Mouse (Mus musculus) neural tube, embryonic 15.5 days (tissue): ENCODE measurements around the gene Eif3d. TPM values are rescaled to one million over a fixed set of nuclear protein-coding genes. Genes with fewer than 3 reads are reported as not detected.
A peak's percentile ranks its signal among the peaks of the same experiment; 100 is the strongest.
"Not testable (repeated sequence)": the region's sequence is repeated elsewhere in the genome, so short reads cannot be mapped to it uniquely, and the experiment has no call there.

ENCODE experiments used
- ATAC-seq: fragments of 200-750 bp; cut with Nextera tagmentation; 2 replicates; pipeline ENCODE4 v1.8.0; 2017; ENCODE audit warnings: mild to moderate bottlenecking, moderate TSS enrichment, moderate library complexity; ENCODE audit not compliant: low FRiP score
- H3K27ac ChIP-seq: fragments of 300-500 bp; sonication (generic); replicated peaks from 2 replicates; pipeline ENCODE4 v1.5.1; 2015; ENCODE audit warnings: mild to moderate bottlenecking, inconsistent platforms
- H3K27me3 ChIP-seq: fragments of 300-500 bp; sonication (generic); replicated peaks from 2 replicates; pipeline ENCODE4 v1.6.1; 2015; ENCODE audit warnings: inconsistent platforms
- H3K36me3 ChIP-seq: fragments of 300-500 bp; sonication (generic); 2 replicates; pipeline ENCODE4 v1.6.1; 2015; ENCODE audit warnings: inconsistent platforms
- H3K4me1 ChIP-seq: fragments of 300-500 bp; sonication (generic); 2 replicates; pipeline ENCODE4 v1.6.1; 2015; ENCODE audit warnings: inconsistent platforms
- H3K4me2 ChIP-seq: fragments of 300-500 bp; sonication (generic); 2 replicates; pipeline ENCODE4 v1.6.1; 2015; ENCODE audit warnings: inconsistent platforms, mild to moderate bottlenecking, moderate library complexity
- H3K4me3 ChIP-seq: fragments of 300-500 bp; sonication (generic); replicated peaks from 2 replicates; pipeline ENCODE4 v1.5.1; 2015; ENCODE audit warnings: mild to moderate bottlenecking, inconsistent platforms
- H3K9ac ChIP-seq: fragments of 300-500 bp; sonication (generic); replicated peaks from 2 replicates; pipeline ENCODE4 v1.6.1; 2015; ENCODE audit warnings: mild to moderate bottlenecking, inconsistent platforms
- H3K9me3 ChIP-seq: fragments of 300-500 bp; sonication (generic); replicated peaks from 2 replicates; pipeline ENCODE4 v1.6.1; 2016; ENCODE audit warnings: inconsistent platforms
- WGBS: fragments of 180-500 bp; shearing (Covaris S2); methylation state at CpG from one replicate; pipeline ENCODE4 v1.1.7; 2015; ENCODE audit warnings: mixed read lengths; 5-methylcytosine and 5-hydroxymethylcytosine counted together
- polyA plus RNA-seq: library from polyadenylated mRNA; unstranded; fragments of >200 nt; fragmentation: Nextera tagmentation; extraction: Ambion mirVana; gene quantifications from 2 replicates; pipeline ENCODE4 v1.2.1, GENCODE M21; 2015

The Eif3d gene
- 156 and 166 TPM in 2 replicates for polyA plus RNA-seq

- Histone ChIP-seq H3K4me1 (peaks cover 27% of the 10 kb centered on the region), H3K27ac (peak within 1 kb of the TSS; percentile 97), H3K4me2 (peak within 1 kb of the TSS; percentile 91), H3K9ac (peak within 1 kb of the TSS; percentile 92), H3K4me3 (peak within 1 kb of the TSS; percentile 77), H3K9me3 (no peaks in the 10 kb centered on the region), H3K27me3 (no peaks in the 10 kb centered on the region), H3K36me3 (peaks cover 29% of the 10 kb centered on the region)
- ATAC-seq = peak; percentile 85
- WGBS = under 1% methylated on average over 72 of the region's 72 CpGs
Measured at GRCm38 (mm10) chr15:77970470-77971292, at the start of gene Eif3d. Eif3d (minus strand) TSS chr15:77970813.

- H3K4me2 ChIP-seq = no peak overlapping the region
- H3K4me1 ChIP-seq = no peaks in the 10 kb centered on the region
- H3K4me3 ChIP-seq = no peak overlapping the region
- H3K36me3 ChIP-seq = peaks cover 9% of the 10 kb centered on the region; the same call in 1 of the 2 replicates
- ATAC-seq = no peak
- 97% methylated on average over 1 of the region's 1 CpGs for WGBS
- H3K9me3 ChIP-seq = no peaks in the 10 kb centered on the region
- no peak overlapping the region for H3K27ac ChIP-seq
- no peaks in the 10 kb centered on the region for H3K27me3 ChIP-seq
- no peak overlapping the region for H3K9ac ChIP-seq
Measured at GRCm38 (mm10) chr15:78014046-78014445, 43.4 kb upstream of the Eif3d start.

GRCm38 (mm10) chr15:78008206-78008605 lies 37.6 kb upstream of the Eif3d start:
- not testable (repeated sequence) for H3K9me3 ChIP-seq, H3K4me1 ChIP-seq, H3K9ac ChIP-seq, H3K27me3 ChIP-seq, H3K4me3 ChIP-seq, H3K27ac ChIP-seq, H3K36me3 ChIP-seq, ATAC-seq, H3K4me2 ChIP-seq
- WGBS = 91% methylated on average over 8 of the region's 8 CpGs

GRCm38 (mm10) chr15:78003929-78004328 lies 33.3 kb upstream of the Eif3d start:
- Histone ChIP-seq H3K9ac (no peak overlapping the region), H3K27me3 (no peaks in the 10 kb centered on the region), H3K36me3 (no peaks in the 10 kb centered on the region), H3K27ac (no peak overlapping the region), H3K4me1 (no peaks in the 10 kb centered on the region), H3K4me2 (no peak overlapping the region), H3K4me3 (no peak overlapping the region), H3K9me3 (no peaks in the 10 kb centered on the region)
- WGBS = 52% methylated on average over 9 of the region's 9 CpGs
- ATAC-seq = no peak

GRCm38 (mm10) chr15:78001400-78001799 lies 30.8 kb upstream of the Eif3d start:
- ATAC-seq = no peak
- no peaks in the 10 kb centered on the region for H3K27me3 ChIP-seq
- H3K36me3 ChIP-seq = no peaks in the 10 kb centered on the region
- no peak overlapping the region for H3K4me3 ChIP-seq
- H3K9ac ChIP-seq = no peak overlapping the region
- 15% methylated on average over 5 of the region's 5 CpGs for WGBS
- H3K9me3 ChIP-seq = no peaks in the 10 kb centered on the region
- H3K27ac ChIP-seq = no peak overlapping the region
- H3K4me2 ChIP-seq = no peak overlapping the region
- peaks cover 8% of the 10 kb centered on the region; the same call in 1 of the 2 replicates for H3K4me1 ChIP-seq

GRCm38 (mm10) chr15:77988541-77988940 lies 17.9 kb upstream of the Eif3d start:
- H3K4me1 ChIP-seq = no peaks in the 10 kb centered on the region; the same call in 1 of the 2 replicates
- 70% methylated on average over 5 of the region's 5 CpGs for WGBS
- no peak for ATAC-seq

GRCm38 (mm10) chr15:77983391-77983790 lies 12.8 kb upstream of the Eif3d start:
- Histone ChIP-seq H3K4me3 (no peak overlapping the region), H3K9ac (no peak overlapping the region), H3K36me3 (no peaks in the 10 kb centered on the region), H3K27ac (no peak overlapping the region), H3K4me2 (no peak overlapping the region), H3K4me1 (peaks cover 8% of the 10 kb centered on the region), H3K27me3 (peaks cover 10% of the 10 kb centered on the region; the same call in 1 of the 2 replicates), H3K9me3 (no peaks in the 10 kb centered on the region)
- no peak for ATAC-seq
- WGBS = 27% methylated on average over 3 of the region's 3 CpGs

More at GRCm38 (mm10) chr15:77988541-77988940, 17.9 kb upstream of the Eif3d start:
- Histone ChIP-seq H3K27me3 (0 out of 2 replicates have a peak, but pooled peaks cover 4% of the 10 kb centered on the region), H3K4me3 (no peak overlapping the region), H3K4me2 (no peak overlapping the region), H3K36me3 (no peaks in the 10 kb centered on the region), H3K27ac (no peak overlapping the region), H3K9ac (no peak overlapping the region), H3K9me3 (no peaks in the 10 kb centered on the region)

GRCm38 (mm10) chr15:77982195-77982939 lies 11.8 kb upstream of the Eif3d start:
- H3K9ac ChIP-seq = no peak overlapping the region
- peak overlapping the region; percentile 20; the same call in 1 of the 2 replicates for H3K4me2 ChIP-seq
- no peak overlapping the region for H3K27ac ChIP-seq

GRCm38 (mm10) chr15:77981181-77981680 lies 10.6 kb upstream of the Eif3d start:
- no peaks in the 10 kb centered on the region for H3K36me3 ChIP-seq
- no peak for ATAC-seq
- WGBS = 74% methylated on average over 5 of the region's 5 CpGs
- H3K9ac ChIP-seq = no peak overlapping the region
- no peak overlapping the region for H3K27ac ChIP-seq
- H3K27me3 ChIP-seq = peaks cover 10% of the 10 kb centered on the region; the same call in 1 of the 2 replicates
- H3K4me1 ChIP-seq = peaks cover 8% of the 10 kb centered on the region
- no peaks in the 10 kb centered on the region for H3K9me3 ChIP-seq
- no peak overlapping the region for H3K4me2 ChIP-seq
- H3K4me3 ChIP-seq = no peak overlapping the region

More at GRCm38 (mm10) chr15:77982195-77982939, 11.8 kb upstream of the Eif3d start:
- Histone ChIP-seq H3K4me3 (no peak overlapping the region), H3K4me1 (peaks cover 8% of the 10 kb centered on the region), H3K36me3 (no peaks in the 10 kb centered on the region), H3K9me3 (no peaks in the 10 kb centered on the region), H3K27me3 (peaks cover 10% of the 10 kb centered on the region; the same call in 1 of the 2 replicates)
- 21% methylated on average over 18 of the region's 18 CpGs for WGBS
- peak; percentile 53 for ATAC-seq

GRCm38 (mm10) chr15:77979427-77979865 lies 8.8 kb upstream of the Eif3d start:
- 88% methylated on average over 10 of the region's 10 CpGs for WGBS

GRCm38 (mm10) chr15:77977663-77978062 lies 7.0 kb upstream of the Eif3d start:
- Histone ChIP-seq H3K4me3 (no peak overlapping the region), H3K27me3 (peaks cover 6% of the 10 kb centered on the region; the same call in 1 of the 2 replicates), H3K27ac (no peak overlapping the region), H3K4me1 (peaks cover 7% of the 10 kb centered on the region), H3K36me3 (no peaks in the 10 kb centered on the region), H3K4me2 (no peak overlapping the region), H3K9me3 (no peaks in the 10 kb centered on the region), H3K9ac (no peak overlapping the region)
- WGBS = 61% methylated on average over 3 of the region's 3 CpGs
- ATAC-seq = no peak

More at GRCm38 (mm10) chr15:77979427-77979865, 8.8 kb upstream of the Eif3d start:
- Histone ChIP-seq H3K4me1 (peaks cover 8% of the 10 kb centered on the region), H3K4me3 (no peak overlapping the region), H3K27me3 (peaks cover 8% of the 10 kb centered on the region; the same call in 1 of the 2 replicates), H3K9ac (no peak overlapping the region), H3K9me3 (no peaks in the 10 kb centered on the region), H3K4me2 (no peak overlapping the region), H3K27ac (no peak overlapping the region), H3K36me3 (no peaks in the 10 kb centered on the region)
- ATAC-seq = no peak
